Mouse (Mus musculus): Measurements from ENCODE around the gene Rapgef5.

Rapgef5 gene

GRCm38 (mm10) chr12:117516179-117516578 is at the start of gene Rapgef5:
Gene Rapgef5 (plus strand): TSS chr12:117516479.
- in situ Hi-C loops (cut with MboI, MseI): no loop called here

GRCm38 (mm10) chr12:117468329-117468728 is 48.0 kb upstream of the Rapgef5 start:
- in situ Hi-C loops (cut with MboI, MseI): no loop called here

DNA sequence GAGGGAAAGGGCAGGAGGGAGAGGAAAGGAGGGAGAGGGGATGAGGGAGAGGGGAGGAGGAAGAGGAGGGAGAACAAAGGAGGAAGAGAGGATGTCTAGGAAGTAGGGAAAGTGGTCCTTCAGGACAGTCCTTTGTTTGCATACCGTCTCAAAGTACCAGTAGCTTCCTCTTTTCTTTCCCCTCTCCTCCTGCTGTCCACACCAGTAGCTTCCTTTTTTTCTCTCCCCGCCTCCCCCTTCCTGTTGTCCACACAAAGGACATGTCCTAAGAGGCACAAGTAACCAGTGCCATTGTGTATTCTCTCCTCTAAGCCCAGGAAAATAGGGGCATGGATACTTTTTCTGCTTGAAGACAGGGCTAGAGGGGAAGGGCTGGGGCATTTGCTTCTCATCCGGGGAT is 37.3 kb upstream of the Rapgef5 start:
- in situ Hi-C loops (cut with MboI, MseI): no loop called here

DNA sequence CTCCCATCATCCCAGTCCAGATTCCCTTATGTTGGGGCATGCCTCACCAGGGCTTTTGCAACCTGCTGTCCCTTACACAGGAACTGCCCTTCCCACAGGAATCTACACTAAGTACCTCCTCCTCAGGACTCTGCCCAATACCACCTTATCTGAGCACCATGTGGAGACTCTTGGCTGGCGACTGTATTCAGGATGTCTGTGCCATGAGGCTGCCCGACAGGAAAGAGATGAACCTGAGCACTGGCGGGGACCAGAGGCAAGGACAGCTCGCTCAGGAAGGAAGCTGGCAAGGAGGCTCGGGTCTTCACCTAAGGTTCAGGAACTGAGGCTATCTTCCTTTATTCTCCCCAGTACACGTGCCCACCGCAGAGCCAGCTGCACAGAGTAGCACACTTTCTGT is 36.6 kb upstream of the Rapgef5 start:
- in situ Hi-C loops (cut with MboI, MseI): no loop called here

GRCm38 (mm10) chr12:117480958-117481357 is 35.3 kb upstream of the Rapgef5 start:
- in situ Hi-C loops (cut with MboI, MseI): no loop called here

DNA sequence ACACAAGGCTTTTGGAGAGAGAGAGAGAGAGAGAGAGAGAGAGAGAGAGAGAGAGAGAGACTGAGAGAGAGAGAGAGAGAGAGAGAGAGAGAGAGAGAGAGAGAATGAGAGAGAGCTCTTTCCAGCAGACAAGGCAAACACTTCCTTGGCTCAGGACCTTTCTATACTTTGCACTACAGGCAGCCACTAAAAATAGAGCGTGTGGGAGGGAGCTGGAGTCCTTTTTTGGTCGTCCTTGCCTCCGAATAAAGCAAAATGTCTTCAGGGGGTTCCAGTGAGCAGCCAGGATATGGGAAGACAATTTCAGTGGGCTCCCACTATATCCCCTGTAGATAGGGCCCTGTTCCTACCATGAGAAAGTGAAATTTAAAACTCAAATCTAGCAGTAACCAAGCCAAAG is 33.6 kb upstream of the Rapgef5 start:
- in situ Hi-C loops (cut with MboI, MseI): no loop called here

- in situ Hi-C loops (cut with MboI, MseI): no loop called here
Observed at GRCm38 (mm10) chr12:117486118-117487057, 29.9 kb upstream of the Rapgef5 start.

GRCm38 (mm10) chr12:117496501-117497176 is 19.6 kb upstream of the Rapgef5 start:
- in situ Hi-C loops (cut with MboI, MseI): no loop called here

- in situ Hi-C loops (cut with MboI, MseI): no loop called here
Observed at GRCm38 (mm10) chr12:117497361-117497760, 18.9 kb upstream of the Rapgef5 start.

DNA sequence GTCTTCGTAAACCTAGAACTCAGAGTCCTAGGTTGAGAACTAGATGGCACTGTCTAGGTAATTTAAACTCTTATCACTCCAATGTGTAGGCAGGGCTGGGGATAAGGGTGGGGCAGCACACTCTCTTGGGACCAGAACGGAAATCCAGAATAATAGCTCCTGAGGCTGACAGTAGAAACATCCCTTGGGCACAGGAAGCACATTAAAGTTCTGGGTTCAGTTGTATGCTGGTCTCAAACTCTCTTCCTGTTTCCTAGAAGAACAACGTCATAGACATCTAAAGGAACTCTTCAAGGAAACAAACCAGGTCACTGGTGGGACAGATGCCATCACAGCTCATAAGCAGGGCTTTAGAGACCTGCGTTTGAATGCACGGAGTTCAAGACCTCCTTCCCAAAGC is 17.0 kb upstream of the Rapgef5 start:
- in situ Hi-C loops (cut with MboI, MseI): no loop called here

DNA sequence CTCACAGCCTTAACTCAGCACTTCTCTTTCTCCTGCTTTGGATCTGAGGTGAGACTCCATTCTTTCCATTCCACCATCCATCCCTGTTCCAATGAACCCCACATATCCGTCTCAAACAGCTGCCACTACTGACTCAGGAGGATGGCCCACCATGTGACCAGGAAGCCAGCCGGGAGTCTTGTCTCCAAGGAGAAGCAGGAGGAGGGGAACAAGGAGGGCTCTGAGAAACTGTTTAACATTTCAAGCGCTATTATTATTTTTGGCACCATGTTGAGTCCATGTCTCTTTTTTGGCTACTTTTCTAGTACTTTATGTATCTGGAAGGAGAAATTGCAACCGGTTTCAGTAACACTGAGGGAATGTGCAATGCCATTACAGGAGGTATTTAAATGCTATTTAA is 15.1 kb upstream of the Rapgef5 start:
- in situ Hi-C loops (cut with MboI, MseI): no loop called here

DNA sequence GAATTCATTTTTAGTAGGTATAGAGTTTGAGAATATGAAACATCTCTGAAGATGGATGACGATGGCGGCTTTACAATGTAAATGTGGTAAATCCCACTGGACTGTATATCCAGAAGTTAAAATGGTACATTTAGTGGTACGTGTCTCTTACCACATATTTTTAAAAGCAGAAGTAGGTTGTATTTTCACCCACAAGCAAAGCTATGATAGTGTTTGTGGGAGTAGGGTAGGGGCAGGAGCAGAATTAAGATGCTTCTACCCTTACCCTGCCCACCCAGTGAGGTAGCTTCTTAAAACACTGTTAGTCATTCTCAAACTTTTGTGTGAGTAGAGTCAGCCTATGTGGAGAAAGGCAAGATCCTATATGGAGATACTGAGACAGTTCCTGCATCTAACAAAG is 13.4 kb upstream of the Rapgef5 start:
- in situ Hi-C loops (cut with MboI, MseI): no loop called here

DNA sequence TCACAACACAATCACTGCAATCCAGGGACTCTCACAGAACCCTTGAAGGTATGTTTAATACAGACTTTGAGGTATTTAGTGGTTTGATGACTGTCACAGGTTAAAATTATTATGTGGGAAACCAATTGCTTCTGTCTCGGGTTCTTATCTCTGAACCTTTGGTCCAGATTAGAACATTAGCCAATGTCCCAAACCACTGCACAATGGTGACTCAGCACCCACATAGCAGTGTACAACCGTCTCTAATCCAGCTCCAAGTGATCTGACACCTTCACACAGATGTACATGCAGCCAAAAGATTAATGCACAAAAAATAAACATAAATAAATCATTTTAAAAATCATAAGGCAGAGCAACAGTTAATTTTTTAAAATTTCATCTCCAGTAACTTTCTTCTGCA is 11.1 kb upstream of the Rapgef5 start:
- in situ Hi-C loops (cut with MboI, MseI): no loop called here

DNA sequence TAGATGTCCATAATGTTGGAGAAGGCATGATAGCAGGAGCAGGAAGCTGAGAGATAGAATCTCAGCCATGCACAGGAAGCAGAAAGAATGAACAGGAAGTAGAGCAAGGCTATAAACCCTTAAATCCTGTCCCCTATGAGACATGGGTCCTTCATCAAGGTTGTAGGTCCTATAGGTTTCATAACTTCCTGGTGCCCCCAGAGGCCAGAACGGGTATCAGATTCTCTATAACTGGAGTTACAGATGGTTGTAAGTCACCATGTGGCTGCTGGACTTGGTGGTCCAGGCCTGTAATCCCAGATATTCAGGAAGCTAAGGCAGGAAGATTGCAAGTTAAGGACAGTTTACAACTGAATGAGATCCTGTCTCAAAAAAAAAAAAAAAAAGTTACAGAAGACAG is 8.5 kb upstream of the Rapgef5 start:
- in situ Hi-C loops (cut with MboI, MseI): no loop called here

DNA sequence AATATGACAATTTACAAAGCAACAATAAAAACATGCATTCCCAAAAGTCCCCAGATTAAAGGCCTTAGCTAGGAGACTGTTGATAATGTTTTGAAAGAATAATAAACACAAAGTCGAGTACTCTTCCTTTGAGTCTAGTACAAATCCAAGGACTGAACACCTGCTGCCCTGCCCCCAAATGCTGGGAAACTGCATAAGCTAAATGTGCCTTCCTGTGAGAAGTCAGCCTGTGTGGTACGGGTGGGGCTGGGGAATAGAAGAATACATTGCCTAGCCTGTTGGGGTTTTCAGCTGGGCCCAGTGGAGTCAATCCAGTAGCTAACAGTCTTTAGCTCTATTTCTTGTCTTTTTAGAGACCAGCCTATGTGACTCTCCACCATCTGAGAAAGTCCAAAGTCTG is 6.4 kb upstream of the Rapgef5 start:
- in situ Hi-C loops (cut with MboI, MseI): no loop called here

- in situ Hi-C loops (cut with MboI, MseI): no loop called here
Observed at GRCm38 (mm10) chr12:117512468-117512867, 3.8 kb upstream of the Rapgef5 start.

- in situ Hi-C loops (cut with MboI, MseI): no loop called here
Observed at GRCm38 (mm10) chr12:117513150-117513932, 2.9 kb upstream of the Rapgef5 start.

- in situ Hi-C loops (cut with MboI, MseI): no loop called here
Observed at GRCm38 (mm10) chr12:117517275-117517936, 1.1 kb downstream of the Rapgef5 start.

DNA sequence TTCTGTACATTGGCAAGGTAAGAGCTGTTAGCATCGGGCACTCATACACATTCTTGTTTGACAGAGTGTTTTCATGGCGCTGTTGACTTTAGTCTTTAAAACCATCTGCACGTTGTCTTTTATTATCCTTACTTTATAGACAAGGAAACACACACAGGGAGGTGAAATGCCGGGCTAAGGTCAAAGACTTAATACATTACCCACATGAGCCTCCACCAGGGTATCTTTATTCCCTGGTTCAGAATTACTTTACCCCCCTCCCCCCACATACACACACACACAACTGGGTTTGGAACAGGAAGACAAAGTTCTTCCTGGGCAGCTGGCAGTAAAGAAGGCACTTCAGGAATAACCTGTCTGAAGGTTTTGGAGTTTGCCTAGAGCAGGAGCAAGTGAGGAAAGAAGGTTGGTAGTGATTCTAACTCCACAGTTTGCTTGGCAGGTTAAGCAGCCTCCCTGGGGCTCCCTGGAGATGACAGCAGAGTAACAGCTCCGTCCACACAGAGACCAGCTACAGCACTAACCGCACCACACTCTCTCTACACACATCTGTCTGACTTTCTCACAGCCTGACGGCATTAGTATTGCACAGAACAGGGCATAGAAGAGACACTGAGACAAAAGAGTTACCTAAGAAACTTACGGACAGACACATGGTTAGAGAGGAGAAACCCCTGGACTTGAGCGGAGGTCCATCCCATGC is 8.2 kb downstream of the Rapgef5 start:
- in situ Hi-C loops (cut with MboI, MseI): no loop called here

GRCm38 (mm10) chr12:117527889-117528288 is 11.6 kb downstream of the Rapgef5 start:
- in situ Hi-C loops (cut with MboI, MseI): no loop called here
